Mouse (Mus musculus): Measurements from ENCODE around the gene Epha3. TPM values are rescaled to one million over a fixed set of nuclear protein-coding genes. Genes with fewer than 3 reads are reported as not detected.

The Epha3 gene
- polyA plus RNA-seq, 1 experiment from 2014 or later: 12.0 TPM

DNA sequence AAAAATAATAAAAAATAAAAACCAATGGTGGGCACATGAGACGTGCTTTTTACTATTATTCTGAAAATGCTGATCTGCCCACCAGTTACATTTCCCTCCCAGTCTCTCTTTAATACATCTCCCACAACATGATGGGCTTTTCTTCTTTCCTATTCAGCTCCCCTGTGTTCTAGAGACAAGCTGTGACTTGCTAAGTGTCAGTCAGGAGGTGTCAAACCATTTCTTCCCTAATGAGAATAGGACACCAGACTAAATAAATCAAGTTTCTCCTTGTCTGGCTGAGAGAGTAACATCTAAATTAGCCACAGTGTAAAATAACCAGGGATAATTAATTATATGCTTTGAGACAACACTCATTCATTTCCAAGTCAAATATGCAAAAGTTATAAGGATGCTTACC, 144.7 kb downstream of the Epha3 start:
- Histone ChIP-seq H3K9ac (ENCODE audit: low read depth, low read length) (no peak overlapping the region), H3K27me3 (replicated peaks; ENCODE audit: control insufficient read depth, insufficient read depth, low read length) (no peaks in the 10 kb centered on the region), H3K4me3 (ENCODE audit: low read depth, low read length) (no peak overlapping the region), H3K9me3 (ENCODE audit: control insufficient read depth, low read length) (no peaks in the 10 kb centered on the region), H3K27ac (ENCODE audit: low read depth, low read length) (no peak overlapping the region), H3K36me3 (ENCODE audit: control insufficient read depth, insufficient read depth, low read length) (no peaks in the 10 kb centered on the region), H3K4me1 (replicated peaks; ENCODE audit: control insufficient read depth, insufficient read depth, low read length) (no peaks in the 10 kb centered on the region), H3K4me2 (no peak overlapping the region)
- DNase-seq (ENCODE audit: low spot score): no peak
- WGBS: 76% methylated on average over 1 of the region's 1 CpGs
- no peak for ATAC-seq (replicated peaks; ENCODE audit: low FRiP score)

DNA sequence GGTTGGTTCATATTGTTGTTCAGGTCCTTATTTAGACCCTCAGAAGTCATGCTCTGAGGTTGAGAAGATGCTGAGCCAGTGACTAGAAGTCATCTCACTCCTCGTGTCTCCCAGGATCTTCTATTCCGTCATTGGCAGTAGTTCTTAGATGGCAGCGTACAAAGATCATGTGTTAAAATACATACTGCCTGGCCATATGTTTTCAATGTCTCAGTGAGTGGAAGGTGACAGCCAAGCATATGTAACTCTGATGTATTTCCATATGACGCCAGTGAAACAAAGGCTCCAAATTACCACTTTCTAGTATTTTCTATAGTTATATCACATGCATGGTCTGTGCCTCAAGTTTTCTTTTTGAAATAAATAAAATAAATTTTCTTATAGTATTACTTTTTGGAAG, 146.7 kb downstream of the Epha3 start:
- ATAC-seq (replicated peaks; ENCODE audit: low FRiP score) (no peak), DNase-seq (ENCODE audit: low spot score) (no peak)
- H3K9ac ChIP-seq (ENCODE audit: low read depth, low read length): no peak overlapping the region
- no peaks in the 10 kb centered on the region for H3K36me3 ChIP-seq (ENCODE audit: control insufficient read depth, insufficient read depth, low read length)
- H3K4me1 ChIP-seq (replicated peaks; ENCODE audit: control insufficient read depth, insufficient read depth, low read length): no peaks in the 10 kb centered on the region
- no peak overlapping the region for H3K4me2 ChIP-seq
- no peaks in the 10 kb centered on the region for H3K9me3 ChIP-seq (ENCODE audit: control insufficient read depth, low read length)
- no peaks in the 10 kb centered on the region for H3K27me3 ChIP-seq (replicated peaks; ENCODE audit: control insufficient read depth, insufficient read depth, low read length)
- 90% methylated on average over 4 of the region's 4 CpGs for WGBS
- H3K4me3 ChIP-seq (ENCODE audit: low read depth, low read length): no peak overlapping the region
- no peak overlapping the region for H3K27ac ChIP-seq (ENCODE audit: low read depth, low read length)

DNA sequence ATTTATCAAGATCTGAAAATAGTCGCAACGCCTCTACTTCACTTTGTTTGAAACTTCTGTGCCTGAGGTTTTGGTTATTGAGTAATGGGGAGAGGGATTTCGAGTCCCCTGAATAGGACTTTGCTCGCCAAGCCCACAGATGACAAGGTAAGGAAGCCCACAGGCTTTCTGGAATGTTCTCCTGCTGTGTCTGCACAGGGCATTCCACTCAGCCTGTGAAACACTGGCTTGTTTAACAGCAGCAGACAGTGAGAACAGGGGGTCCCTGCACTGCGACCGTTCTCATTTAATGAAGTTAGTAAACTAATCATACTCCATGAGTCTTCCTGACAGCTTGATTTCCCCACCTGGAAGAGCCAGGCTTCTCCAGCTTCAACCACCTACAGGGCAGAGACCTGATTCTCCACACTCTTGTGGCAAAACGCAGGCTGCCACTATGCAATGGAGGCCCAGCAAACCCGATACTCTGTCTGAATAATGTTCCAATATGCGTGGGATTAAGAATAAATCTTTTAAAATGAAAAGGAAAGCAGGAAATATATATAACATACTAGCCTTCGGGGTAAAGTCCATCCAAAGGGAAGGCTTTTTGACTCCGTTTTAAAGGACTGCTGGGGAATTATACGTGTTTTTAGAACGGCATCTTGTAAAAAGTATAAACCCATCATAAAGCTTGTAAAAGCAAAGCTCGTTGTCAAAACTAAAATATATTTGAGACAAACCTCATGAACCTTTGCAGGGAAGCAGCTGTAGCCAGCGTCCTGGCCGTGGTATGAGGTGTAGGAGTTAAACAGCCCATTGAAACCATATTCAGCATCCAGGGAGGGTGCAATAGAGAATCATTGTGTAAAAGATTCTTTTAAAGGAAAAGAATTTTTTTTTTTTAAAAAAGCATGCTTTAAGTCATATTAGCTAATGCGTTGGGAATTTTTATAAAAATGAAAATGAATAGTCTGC, 156.8 kb downstream of the Epha3 start:
- no peak overlapping the region for H3K4me2 ChIP-seq
- DNase-seq (ENCODE audit: low spot score): no peak
- 84% methylated on average over 17 of the region's 17 CpGs for WGBS

DNA sequence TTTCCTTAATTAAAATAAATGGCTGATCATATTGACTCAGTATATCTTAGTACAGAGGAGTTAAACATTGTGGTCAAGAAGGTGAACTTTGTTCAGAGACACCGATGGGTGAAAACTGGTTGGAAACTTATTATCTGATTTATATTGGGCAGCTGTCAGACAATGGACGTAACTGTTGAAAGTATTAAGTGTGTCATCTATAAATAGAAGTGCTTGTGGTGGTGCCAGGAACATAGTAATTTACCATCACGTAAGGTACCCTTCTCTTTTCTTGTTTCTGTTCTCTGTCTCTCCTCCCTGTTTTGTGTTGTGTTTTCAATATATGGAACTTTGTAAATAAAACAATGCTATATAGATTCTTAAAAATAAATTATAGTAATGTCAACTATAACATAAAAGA, 174.6 kb downstream of the Epha3 start:
- WGBS: 65% methylated on average over 3 of the region's 3 CpGs
- ATAC-seq (replicated peaks; ENCODE audit: low FRiP score) (no peak), DNase-seq (ENCODE audit: low spot score) (no peak)
- no peaks in the 10 kb centered on the region for H3K36me3 ChIP-seq (ENCODE audit: control insufficient read depth, insufficient read depth, low read length)
- no peaks in the 10 kb centered on the region for H3K27me3 ChIP-seq (replicated peaks; ENCODE audit: control insufficient read depth, insufficient read depth, low read length)
- no peaks in the 10 kb centered on the region for H3K9me3 ChIP-seq (ENCODE audit: control insufficient read depth, low read length)
- no peak overlapping the region for H3K9ac ChIP-seq (ENCODE audit: low read depth, low read length)
- no peak overlapping the region for H3K27ac ChIP-seq (ENCODE audit: low read depth, low read length)
- no peak overlapping the region for H3K4me3 ChIP-seq (ENCODE audit: low read depth, low read length)
- no peak overlapping the region for H3K4me2 ChIP-seq
- no peaks in the 10 kb centered on the region for H3K4me1 ChIP-seq (replicated peaks; ENCODE audit: control insufficient read depth, insufficient read depth, low read length)

More for the DNA sequence above, 156.8 kb downstream of the Epha3 start:
- H3K27me3 ChIP-seq (replicated peaks; ENCODE audit: control insufficient read depth, insufficient read depth, low read length): no peaks in the 10 kb centered on the region
- no peak overlapping the region for H3K4me3 ChIP-seq (ENCODE audit: low read depth, low read length)
- no peaks in the 10 kb centered on the region for H3K36me3 ChIP-seq (ENCODE audit: control insufficient read depth, insufficient read depth, low read length)
- H3K4me1 ChIP-seq (replicated peaks; ENCODE audit: control insufficient read depth, insufficient read depth, low read length): no peaks in the 10 kb centered on the region
- H3K9me3 ChIP-seq (ENCODE audit: control insufficient read depth, low read length): no peaks in the 10 kb centered on the region
- H3K27ac ChIP-seq (ENCODE audit: low read depth, low read length): no peak overlapping the region
- H3K9ac ChIP-seq (ENCODE audit: low read depth, low read length): no peak overlapping the region
- no peak for ATAC-seq (replicated peaks; ENCODE audit: low FRiP score)

DNA sequence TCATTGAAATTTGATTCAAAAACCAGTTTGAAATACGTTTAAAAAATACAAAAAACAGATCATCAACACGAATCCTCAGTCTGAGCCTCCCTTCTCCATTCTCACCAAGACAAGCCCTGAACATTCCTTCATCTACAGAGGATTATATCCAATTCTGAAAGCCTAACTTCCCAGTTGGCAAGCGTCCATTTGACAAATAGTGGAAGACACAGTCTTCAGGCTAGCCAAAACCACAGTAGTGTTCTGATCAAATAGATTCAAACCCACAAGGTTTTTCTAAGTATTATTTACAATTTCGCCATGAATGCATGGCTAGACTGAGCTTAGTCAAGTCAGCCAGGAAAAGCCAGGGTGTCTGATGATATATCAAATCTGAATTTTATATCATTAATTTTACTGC, 179.8 kb downstream of the Epha3 start:
- WGBS: 67% methylated on average over 4 of the region's 4 CpGs
- DNase-seq (ENCODE audit: low spot score) (no peak), ATAC-seq (replicated peaks; ENCODE audit: low FRiP score) (no peak)
- H3K9me3 ChIP-seq (ENCODE audit: control insufficient read depth, low read length): no peaks in the 10 kb centered on the region
- no peak overlapping the region for H3K27ac ChIP-seq (ENCODE audit: low read depth, low read length)
- no peaks in the 10 kb centered on the region for H3K27me3 ChIP-seq (replicated peaks; ENCODE audit: control insufficient read depth, insufficient read depth, low read length)
- H3K4me3 ChIP-seq (ENCODE audit: low read depth, low read length): no peak overlapping the region
- no peaks in the 10 kb centered on the region for H3K36me3 ChIP-seq (ENCODE audit: control insufficient read depth, insufficient read depth, low read length)
- H3K4me1 ChIP-seq (replicated peaks; ENCODE audit: control insufficient read depth, insufficient read depth, low read length): no peaks in the 10 kb centered on the region
- H3K9ac ChIP-seq (ENCODE audit: low read depth, low read length): no peak overlapping the region
- no peak overlapping the region for H3K4me2 ChIP-seq

DNA sequence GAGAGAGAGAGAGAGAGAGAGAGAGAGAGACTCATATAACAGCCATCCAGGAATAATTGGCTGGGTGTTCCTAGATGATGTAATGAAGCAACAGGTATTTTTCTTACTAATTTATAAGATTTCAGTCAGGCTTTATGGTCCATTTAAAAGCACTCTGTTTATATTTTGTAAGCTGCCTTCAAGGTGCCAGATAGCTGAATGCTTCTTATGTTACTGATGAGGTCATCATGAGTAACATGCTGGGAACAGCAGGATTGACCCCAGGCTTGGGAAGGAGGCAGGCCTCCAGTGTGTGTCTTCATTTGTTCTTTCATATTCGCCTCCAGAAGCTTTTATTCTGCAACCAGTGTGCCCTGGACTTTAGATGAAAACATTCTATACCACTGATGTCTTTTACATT, 189.5 kb downstream of the Epha3 start:
- H3K27me3 ChIP-seq (replicated peaks; ENCODE audit: control insufficient read depth, insufficient read depth, low read length): no peaks in the 10 kb centered on the region
- no peak for ATAC-seq (replicated peaks; ENCODE audit: low FRiP score)
- H3K4me1 ChIP-seq (replicated peaks; ENCODE audit: control insufficient read depth, insufficient read depth, low read length): no peaks in the 10 kb centered on the region

DNA sequence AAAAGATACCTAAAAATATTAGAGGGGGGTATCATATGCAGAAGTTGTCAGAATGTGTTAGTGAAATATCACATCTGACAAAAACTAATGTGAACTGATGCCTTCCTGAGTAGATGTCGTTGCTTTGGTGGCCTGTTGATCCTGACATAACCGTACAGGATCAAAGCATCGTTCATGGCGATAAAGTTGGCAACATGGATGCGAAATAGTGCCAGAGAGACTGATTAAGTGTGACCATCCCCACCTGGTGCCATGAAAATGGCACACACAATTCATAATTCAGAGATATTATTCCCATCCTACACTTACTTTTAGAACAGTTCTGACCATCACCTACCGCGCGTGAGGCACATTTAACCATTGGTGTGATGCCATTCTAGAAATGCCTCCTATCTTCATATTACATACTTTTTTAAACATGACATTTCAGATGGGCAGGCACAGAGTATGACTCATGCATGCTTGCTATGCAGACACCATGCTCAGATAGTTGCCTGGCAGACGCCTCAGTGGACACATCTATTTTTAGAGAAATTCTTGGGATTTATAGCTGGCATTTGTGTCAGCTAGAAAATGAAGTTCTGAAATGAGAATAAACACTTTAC, 190.6 kb downstream of the Epha3 start:
- Histone ChIP-seq H3K4me2 (no peak overlapping the region), H3K4me1 (replicated peaks; ENCODE audit: control insufficient read depth, insufficient read depth, low read length) (no peaks in the 10 kb centered on the region), H3K4me3 (ENCODE audit: low read depth, low read length) (no peak overlapping the region), H3K9ac (ENCODE audit: low read depth, low read length) (no peak overlapping the region), H3K27me3 (replicated peaks; ENCODE audit: control insufficient read depth, insufficient read depth, low read length) (no peaks in the 10 kb centered on the region), H3K36me3 (ENCODE audit: control insufficient read depth, insufficient read depth, low read length) (no peaks in the 10 kb centered on the region), H3K9me3 (ENCODE audit: control insufficient read depth, low read length) (no peaks in the 10 kb centered on the region), H3K27ac (ENCODE audit: low read depth, low read length) (no peak overlapping the region)
- ATAC-seq (replicated peaks; ENCODE audit: low FRiP score) (no peak), DNase-seq (ENCODE audit: low spot score) (no peak)
- 90% methylated on average over 9 of the region's 9 CpGs for WGBS

More for the DNA sequence above, 189.5 kb downstream of the Epha3 start:
- no peak overlapping the region for H3K9ac ChIP-seq (ENCODE audit: low read depth, low read length)
- DNase-seq (ENCODE audit: low spot score): no peak
- no peaks in the 10 kb centered on the region for H3K9me3 ChIP-seq (ENCODE audit: control insufficient read depth, low read length)
- H3K4me3 ChIP-seq (ENCODE audit: low read depth, low read length): no peak overlapping the region
- 43% methylated on average over 1 of the region's 1 CpGs for WGBS
- H3K36me3 ChIP-seq (ENCODE audit: control insufficient read depth, insufficient read depth, low read length): no peaks in the 10 kb centered on the region
- no peak overlapping the region for H3K27ac ChIP-seq (ENCODE audit: low read depth, low read length)
- no peak overlapping the region for H3K4me2 ChIP-seq

DNA sequence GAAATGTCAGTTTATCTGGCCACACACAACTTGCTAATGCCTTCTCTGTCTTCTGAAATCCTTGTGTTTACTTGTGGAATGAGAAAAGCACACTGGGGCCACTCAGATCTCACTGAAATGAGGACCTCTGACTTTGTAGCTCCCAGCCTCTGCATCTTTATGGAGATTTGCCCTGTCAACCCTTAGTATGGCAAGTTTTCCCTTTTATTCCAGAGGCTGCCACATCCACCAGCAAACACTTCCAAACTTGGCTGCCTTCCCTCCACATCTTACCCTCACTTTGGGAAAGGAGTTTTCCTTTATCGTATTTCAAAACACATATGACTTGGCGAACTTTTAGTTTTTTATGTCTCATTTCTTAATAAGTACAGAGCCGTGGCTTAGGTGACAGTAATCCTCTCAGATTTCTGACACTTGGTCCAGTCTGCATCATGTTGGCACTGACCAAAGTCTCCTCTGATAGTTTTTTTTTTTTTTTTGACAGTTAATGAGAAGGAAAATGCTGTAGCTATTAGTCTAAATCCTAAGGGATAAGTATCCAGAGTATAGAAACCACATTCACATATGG, 198.0 kb downstream of the Epha3 start:
- Histone ChIP-seq H3K4me2 (no peak overlapping the region), H3K27ac (ENCODE audit: low read depth, low read length) (no peak overlapping the region), H3K9me3 (ENCODE audit: control insufficient read depth, low read length) (no peaks in the 10 kb centered on the region), H3K27me3 (replicated peaks; ENCODE audit: control insufficient read depth, insufficient read depth, low read length) (no peaks in the 10 kb centered on the region), H3K4me3 (ENCODE audit: low read depth, low read length) (no peak overlapping the region), H3K4me1 (replicated peaks; ENCODE audit: control insufficient read depth, insufficient read depth, low read length) (no peaks in the 10 kb centered on the region), H3K9ac (ENCODE audit: low read depth, low read length) (no peak overlapping the region), H3K36me3 (ENCODE audit: control insufficient read depth, insufficient read depth, low read length) (no peaks in the 10 kb centered on the region)
- 75% methylated on average over 3 of the region's 3 CpGs for WGBS
- ATAC-seq (replicated peaks; ENCODE audit: low FRiP score) (no peak), DNase-seq (ENCODE audit: low spot score) (no peak)

All from liver, embryonic 11.5 days (tissue).